Mouse (Mus musculus) cerebellum, adult (tissue): Measurements from ENCODE around the gene Utp6.

Source experiments
- ATAC-seq: cut with Nextera tagmentation; 2 replicates; pipeline ENCODE4 v1.9.2; 2017; ENCODE audit warnings: mild to moderate bottlenecking, moderate library complexity, mixed read lengths; ENCODE audit not compliant: insufficient number of reproducible peaks, low FRiP score, low TSS enrichment

Utp6 gene

GRCm38 (mm10) chr11:79886395-79886794 is 75.8 kb downstream of the Utp6 start:
- no peak for ATAC-seq

- ATAC-seq, result no peak
Measured at GRCm38 (mm10) chr11:79885713-79886393, 76.3 kb downstream of the Utp6 start.

DNA sequence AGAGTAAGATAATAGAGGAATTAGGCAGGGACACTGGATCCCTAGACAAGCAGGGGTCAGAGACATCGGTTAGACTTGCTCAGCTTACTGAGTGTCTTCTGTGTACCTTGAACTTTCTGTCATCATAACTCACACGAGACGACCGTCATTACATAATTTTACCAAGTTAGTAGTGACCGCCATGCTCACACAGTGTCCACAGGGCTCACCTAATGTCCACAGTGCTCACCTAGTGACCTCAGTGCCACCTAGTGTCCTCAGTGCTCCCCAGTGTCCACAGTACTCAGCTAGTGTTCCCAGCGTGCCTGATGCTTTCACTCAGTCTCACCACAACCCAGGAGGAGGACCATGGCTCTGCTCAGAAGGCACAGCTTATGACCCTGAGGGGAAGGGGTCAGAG is 77.4 kb downstream of the Utp6 start:
- ATAC-seq, result no peak
